Mouse (Mus musculus) naive thymus-derived CD4-positive, alpha-beta T cell, adult 2 months (primary cell): Measurements from ENCODE around the gene Olfr402.
"Not testable (repeated sequence)": the region's sequence is repeated elsewhere in the genome, so short reads cannot be mapped to it uniquely, and the experiment has no call there.

Source experiments
- DNase-seq: peaks from one replicate; pipeline ENCODE4 v3.0.0-alpha.2; 2011; ENCODE audit warnings: low read depth

Gene Olfr402

DNA sequence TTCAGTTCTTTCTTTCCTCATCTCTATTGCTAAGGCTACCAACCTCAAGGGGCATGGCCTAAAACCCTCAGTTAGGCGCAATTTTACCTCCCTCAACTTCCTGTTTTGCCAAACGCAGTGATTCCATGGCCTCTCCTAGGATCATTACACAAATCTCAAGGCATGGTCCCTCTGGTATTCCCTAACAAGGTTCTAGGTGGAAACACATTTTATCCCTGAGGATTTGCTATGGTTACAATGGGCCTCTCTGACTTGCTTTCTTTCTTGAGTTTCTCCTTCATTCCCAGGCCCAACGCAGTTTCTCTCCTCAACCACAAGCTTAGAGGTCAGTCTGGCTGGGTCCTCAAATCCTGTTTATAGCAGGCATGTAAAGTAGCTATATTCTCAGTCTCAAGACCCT lies at the start of gene Olfr402:
Gene Olfr402, plus strand, starts transcription at position 301 of the 400 bp plus-strand sequence.
- no peak for DNase-seq

DNA sequence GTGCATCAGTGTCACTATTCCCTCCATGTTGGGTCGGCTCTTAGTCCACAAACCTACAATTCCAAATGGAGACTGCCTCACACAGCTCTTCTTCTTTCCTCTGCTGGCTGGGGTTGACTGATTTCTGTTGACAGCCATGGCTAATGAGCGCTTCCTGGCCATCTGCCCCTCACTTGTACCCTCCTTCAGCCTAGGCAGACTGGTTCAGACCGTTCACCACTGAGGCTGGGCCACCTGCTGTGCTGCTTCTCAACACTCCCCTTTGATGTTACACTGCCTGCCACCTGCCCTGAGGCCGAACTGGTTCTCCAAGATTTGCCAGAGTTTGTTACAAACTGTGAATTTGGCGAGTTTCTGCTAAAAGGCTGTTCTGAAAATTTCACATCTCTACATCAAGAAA lies 48.3 kb upstream of the Olfr402 start:
- no peak for DNase-seq

- no peak for DNase-seq
Measured at GRCm38 (mm10) chr11:74113412-74113811, 39.9 kb upstream of the Olfr402 start, which contains the start of gene Olfr401. TSS of gene Olfr401 (plus strand) at chr11:74113712.

- not testable (repeated sequence) for DNase-seq
Measured at GRCm38 (mm10) chr11:74140001-74140400, 13.3 kb upstream of the Olfr402 start.

DNA sequence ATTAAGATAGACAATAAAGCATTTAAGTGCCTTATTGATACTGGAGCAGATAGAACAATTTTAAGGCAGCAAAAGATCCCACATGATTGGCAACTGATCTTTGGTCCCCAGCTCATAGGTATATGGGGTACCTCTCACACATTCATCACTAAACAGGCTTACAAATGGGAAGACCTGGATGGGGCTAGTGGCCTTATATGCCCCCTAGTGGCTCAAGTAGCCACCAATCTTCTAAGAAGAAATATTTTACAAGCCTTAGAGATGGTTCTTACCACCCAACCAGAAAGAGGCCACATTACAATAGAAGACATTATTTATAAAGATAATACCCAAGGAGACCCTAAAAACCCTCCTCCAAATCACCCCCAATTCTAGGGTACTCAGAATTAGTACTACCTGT lies 7.5 kb upstream of the Olfr402 start:
- no peak for DNase-seq

GRCm38 (mm10) chr11:74168771-74169170 lies 15.4 kb downstream of the Olfr402 start:
- DNase-seq: no peak

GRCm38 (mm10) chr11:74183168-74183567 lies 29.8 kb downstream of the Olfr402 start:
- no peak for DNase-seq

DNA sequence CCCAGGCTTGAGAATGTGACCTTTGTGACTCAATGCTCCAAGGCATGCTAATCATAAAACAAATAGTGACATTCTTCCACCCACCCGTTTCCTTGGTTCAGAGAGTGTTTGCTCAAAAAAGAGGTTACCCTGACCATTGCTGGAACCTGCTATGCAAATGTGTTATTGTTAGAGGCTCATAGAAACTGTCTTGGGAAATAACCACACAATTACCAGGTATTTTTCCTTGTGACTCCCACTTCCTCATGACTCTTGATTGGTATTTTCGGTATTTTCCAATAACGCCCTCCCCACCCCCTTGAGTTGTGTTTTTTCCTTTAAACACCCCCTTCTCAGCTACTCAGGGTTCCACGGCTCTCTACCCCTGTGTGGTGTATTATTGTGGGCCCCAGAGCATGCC lies 30.4 kb downstream of the Olfr402 start:
- DNase-seq: no peak

DNA sequence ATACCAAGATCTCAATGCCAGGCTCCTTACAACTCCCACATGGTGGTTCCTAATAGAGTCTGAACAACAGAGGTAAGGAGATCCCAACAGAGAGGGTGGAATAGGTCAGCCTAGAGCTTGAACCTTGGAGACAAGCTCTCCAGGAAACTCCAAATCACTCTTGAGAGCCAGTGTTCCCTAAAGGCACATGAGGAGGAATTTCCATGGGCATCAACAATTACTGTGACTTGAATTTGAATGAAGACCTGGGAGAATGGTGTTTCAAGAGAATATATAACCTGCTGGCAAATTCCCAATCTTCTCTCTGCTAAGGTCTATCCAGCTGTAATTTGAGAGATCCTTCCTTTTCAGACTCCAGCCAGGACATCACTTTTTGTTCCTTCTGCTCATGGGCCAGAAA lies 32.6 kb downstream of the Olfr402 start, which contains the start of gene Olfr403:
Gene Olfr403, plus strand, starts transcription at position 301 of the 400 bp plus-strand sequence.
- DNase-seq: no peak
